Mouse (Mus musculus) gastrocnemius, postnatal 14 days (tissue): ENCODE measurements at regions not wholly inside any gene's neighbourhood (a gene's known extent, or its start where the extent isn't known, plus 50 kb on each side); places are given as distances from the start of the nearest gene placed in this dataset.

Experiments used
- DNase-seq: peaks from one replicate; pipeline ENCODE4 v3.0.0; 2021; ENCODE audit warnings: mixed read lengths
- intact Hi-C: fragments of 180-260 bp; cut with DNase I; formaldehyde crosslinking; loops from one replicate; pipeline ENCODE4 v1.15.1; 2025; ENCODE audit warnings: low total_unique reads

- intact Hi-C loops = no loop called here
- DNase-seq = no peak
These were observed 314.9 kb downstream of the Mllt3 start for GRCm38 (mm10) chr4:87718166-87718805.

GRCm38 (mm10) chr4:87715212-87715933 lies 317.8 kb downstream of the Mllt3 start:
- intact Hi-C loops = no loop called here
- DNase-seq = no peak

DNA sequence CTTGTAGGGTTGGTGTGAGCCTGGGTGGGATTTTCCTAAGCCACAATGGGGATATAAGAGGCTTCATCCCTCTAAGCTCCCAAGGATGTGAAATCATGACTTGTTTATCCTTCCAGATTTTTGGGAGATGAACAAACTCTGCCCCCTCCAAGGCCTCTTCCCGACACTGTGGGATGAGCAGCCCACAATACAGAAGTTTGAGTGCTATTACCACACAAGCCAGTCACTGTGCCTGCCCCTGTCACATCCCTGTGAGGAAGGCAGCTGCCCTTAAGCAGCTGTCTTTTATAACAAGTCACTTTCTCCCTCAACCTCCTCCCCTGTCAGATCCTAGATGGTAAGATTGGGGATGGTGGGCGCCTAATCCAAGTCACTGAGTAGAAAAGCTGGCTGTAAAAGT lies 320.5 kb downstream of the Mllt3 start:
- intact Hi-C loops = no loop called here
- no peak for DNase-seq

- no peak for DNase-seq
- intact Hi-C loops = no loop called here
These were observed 320.9 kb downstream of the Mllt3 start for GRCm38 (mm10) chr4:87712286-87712685.

DNA sequence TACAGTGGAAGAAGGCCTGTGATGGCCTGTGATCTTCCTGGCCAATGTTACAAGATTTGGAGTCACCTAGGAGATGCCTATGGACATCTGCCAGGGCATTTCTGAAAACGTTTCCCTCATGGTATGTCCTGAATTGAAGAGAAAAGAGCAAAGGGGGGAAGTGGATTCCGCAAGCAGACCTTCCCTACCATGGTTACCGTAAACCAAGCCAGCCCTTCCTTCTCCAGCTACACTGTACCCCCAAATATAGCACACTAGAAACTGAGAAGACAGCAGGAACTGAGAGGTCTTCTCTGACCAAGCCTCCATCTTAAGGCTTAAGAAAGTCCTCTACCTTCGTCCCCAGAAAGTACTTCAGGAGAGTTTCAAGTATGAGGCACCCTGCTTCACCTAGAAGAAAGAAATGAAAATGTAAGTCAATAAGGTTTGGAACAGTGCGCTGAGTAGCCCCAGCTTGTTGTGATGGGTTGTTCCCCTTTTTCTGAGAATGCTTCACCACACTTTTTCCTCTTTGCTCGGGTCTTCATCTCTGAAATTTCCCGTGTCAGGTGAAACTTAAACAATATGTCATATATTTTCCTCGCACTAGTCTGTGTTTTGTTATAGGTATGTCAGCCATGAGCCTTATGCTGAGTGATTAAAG lies 321.9 kb downstream of the Mllt3 start:
- no peak for DNase-seq
- intact Hi-C loops = no loop called here

DNA sequence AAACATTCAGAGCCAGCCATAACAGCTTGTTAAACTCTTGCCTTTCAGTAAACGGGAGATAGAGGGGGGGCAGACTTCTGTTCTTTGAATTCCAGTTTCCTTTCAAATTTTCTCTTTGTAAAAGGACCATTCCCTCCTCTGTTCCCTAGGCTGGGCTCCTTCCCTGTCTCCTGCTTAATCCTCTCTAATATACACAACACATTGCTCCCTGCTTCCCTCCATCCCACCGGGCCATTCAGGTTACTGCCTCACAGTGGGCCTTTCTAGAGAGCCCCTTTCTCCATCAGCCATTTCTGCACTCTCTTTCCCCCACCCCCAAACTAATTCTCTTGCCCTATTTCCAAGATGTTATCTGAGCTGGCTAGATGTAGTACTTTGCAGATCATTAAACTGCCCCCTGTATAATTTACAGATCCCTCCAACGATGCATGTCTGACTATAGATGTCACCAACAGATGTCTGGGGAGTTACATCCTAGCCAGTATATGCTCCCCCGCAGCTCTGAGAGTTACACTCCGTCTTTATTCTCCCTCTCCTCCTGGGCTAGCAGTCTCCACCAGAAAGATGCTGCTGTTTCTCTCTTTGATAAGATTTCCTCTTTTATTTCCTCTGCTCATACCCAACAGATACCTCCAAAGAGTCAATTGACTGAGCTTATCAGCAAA lies 324.1 kb downstream of the Mllt3 start:
- intact Hi-C loops = no loop called here
- no peak for DNase-seq

DNA sequence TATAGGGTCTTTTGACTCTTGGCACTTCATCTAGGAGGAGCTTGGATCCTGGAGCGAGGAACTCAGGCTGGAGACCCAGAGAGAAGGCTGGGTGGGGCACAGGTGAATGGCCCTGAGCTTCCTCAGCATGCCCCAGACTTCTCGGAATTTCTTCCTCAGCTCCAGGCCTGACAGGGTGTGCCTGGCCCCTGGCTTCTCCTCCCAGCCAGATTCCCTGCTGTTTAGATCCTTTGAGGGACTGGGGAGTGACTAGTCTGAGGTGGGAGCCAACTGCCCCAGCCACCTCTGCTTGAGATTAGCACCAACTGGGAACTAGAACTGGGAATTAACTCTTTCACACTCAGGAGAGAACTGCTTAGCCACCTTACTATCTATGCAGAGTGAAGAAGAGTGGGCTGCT lies 325.8 kb downstream of the Mllt3 start:
- intact Hi-C loops = no loop called here
- no peak for DNase-seq

DNA sequence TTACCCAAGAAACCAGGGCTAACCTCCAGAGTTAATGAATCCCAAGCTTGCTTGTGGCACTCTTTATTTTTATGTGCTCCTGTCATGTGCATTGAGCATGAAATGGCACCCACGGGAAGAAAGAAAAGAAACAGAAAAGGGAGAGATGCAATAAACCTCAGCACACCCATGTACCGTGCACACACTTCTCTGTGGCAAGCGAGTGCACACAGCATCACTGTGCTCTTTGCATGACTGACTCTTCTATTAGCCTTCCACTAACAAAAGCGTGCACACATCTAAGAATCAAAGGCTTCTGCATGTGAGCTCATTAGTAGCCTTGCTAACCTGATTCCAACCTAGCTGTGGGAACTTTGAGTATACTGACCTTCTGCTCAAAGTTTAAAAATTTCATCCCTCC lies 330.3 kb downstream of the Mllt3 start:
- intact Hi-C loops = no loop called here
- no peak for DNase-seq

DNA sequence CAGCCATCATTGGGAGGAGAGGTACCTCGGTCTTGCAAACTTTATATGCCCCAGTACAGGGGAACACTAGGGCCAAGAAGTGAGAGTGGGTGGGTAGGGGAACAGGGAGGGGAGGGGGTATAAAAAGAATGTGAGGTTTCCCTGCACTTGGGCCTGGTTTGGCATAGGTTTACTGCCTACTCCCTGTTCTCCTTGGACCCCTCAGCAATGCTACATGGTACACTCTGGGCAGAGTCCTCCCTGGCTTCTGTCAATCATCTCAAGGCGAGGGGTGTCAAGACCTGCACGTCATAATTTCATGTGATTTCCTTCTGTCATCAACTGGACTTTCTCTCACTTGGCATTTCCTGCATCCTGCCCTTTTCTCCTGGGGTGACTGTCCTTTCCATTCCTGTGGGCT lies 330.9 kb downstream of the Mllt3 start:
- intact Hi-C loops = no loop called here

GRCm38 (mm10) chr4:87701024-87701423 lies 332.1 kb downstream of the Mllt3 start:
- intact Hi-C loops = no loop called here

More for the DNA sequence above, 330.9 kb downstream of the Mllt3 start:
- DNase-seq = no peak

DNA sequence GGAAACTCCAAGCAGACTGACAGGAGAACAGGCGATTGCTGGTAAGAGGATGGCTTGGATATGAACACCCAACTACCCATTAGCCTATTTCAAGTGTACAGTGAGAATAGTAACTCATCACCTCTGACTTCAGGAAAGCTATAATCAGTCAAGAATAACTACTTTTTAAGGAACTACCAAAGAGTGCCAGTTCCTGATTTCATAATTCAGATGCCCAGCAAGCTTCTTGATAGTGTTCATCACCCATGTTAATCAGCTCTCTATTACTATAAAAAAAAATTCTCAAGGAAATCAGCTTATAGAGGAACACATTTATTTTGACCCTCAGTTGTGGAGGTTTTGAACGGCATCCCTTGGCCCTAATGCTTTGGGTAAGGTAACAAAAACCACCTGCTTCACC lies 332.7 kb downstream of the Mllt3 start:
- intact Hi-C loops = no loop called here
- DNase-seq = no peak

More at GRCm38 (mm10) chr4:87701024-87701423, 332.1 kb downstream of the Mllt3 start:
- DNase-seq = no peak

- no peak for DNase-seq
- intact Hi-C loops = no loop called here
These were observed 333.6 kb downstream of the Mllt3 start for GRCm38 (mm10) chr4:87699586-87699985.

DNA sequence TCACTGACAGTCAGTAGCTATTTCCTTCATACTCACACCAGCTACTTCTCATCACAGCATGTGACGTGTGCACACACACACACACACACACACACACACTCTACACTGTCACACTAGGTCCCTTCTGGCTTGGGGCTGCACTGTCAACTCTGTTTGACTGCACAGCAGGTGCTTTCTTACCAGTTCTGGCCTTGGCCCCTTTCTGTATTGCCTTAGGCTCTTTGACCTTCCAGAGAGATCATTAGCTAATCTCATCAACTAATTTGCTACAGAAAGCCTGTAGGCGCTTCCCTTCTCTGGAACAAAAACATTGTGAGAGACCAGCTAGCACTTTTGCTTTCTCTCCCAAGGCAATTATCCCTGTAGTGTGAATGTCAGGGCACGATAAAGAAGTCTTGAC lies 334.4 kb downstream of the Mllt3 start:
- intact Hi-C loops = no loop called here
- DNase-seq = no peak

- no peak for DNase-seq
- intact Hi-C loops = no loop called here
These were observed 336.2 kb downstream of the Mllt3 start for GRCm38 (mm10) chr4:87696921-87697320.

- DNase-seq = no peak
- intact Hi-C loops = no loop called here
These were observed 337.4 kb downstream of the Mllt3 start for GRCm38 (mm10) chr4:87695811-87696210.

- DNase-seq = no peak
- intact Hi-C loops = no loop called here
These were observed 340.4 kb downstream of the Mllt3 start for GRCm38 (mm10) chr4:87692741-87693140.

GRCm38 (mm10) chr4:87684952-87685351 lies 348.2 kb downstream of the Mllt3 start:
- intact Hi-C loops = no loop called here

GRCm38 (mm10) chr4:87682783-87683182 lies 350.4 kb downstream of the Mllt3 start:
- no peak for DNase-seq
- intact Hi-C loops = no loop called here

More at GRCm38 (mm10) chr4:87684952-87685351, 348.2 kb downstream of the Mllt3 start:
- no peak for DNase-seq

- no peak for DNase-seq
- intact Hi-C loops = no loop called here
These were observed 362.1 kb downstream of the Mllt3 start for GRCm38 (mm10) chr4:87671101-87671500.

GRCm38 (mm10) chr4:87670167-87670566 lies 363.0 kb downstream of the Mllt3 start:
- no peak for DNase-seq
- intact Hi-C loops = no loop called here
